Mouse (Mus musculus): Measurements from ENCODE around the gene Kidins220. TPM values are rescaled to one million over a fixed set of nuclear protein-coding genes. Genes with fewer than 3 reads are reported as not detected.

The Kidins220 gene
- total and polyA plus RNA-seq, 2 experiments from 2014 or later: 104 to 295 TPM

GRCm38 (mm10) chr12:25012555-25013540, 38.1 kb downstream of the Kidins220 start:
- 88% methylated on average over 13 of the region's 13 CpGs for WGBS
- no peak for DNase-seq (ENCODE audit: low spot score)
- no peaks in the 10 kb centered on the region for H3K9me3 ChIP-seq (ENCODE audit: low read length)
- H3K9ac ChIP-seq (replicated peaks; ENCODE audit: low read length, poor library complexity, severe bottlenecking): no peak overlapping the region
- no peak overlapping the region for H3K27ac ChIP-seq (ENCODE audit: low read depth, low read length)
- no peaks in the 10 kb centered on the region for H3K27me3 ChIP-seq (ENCODE audit: insufficient read depth, low read length)
- H3K4me2 ChIP-seq (ENCODE audit: low read depth, low read length, poor library complexity, severe bottlenecking): no peak overlapping the region
- no peak for ATAC-seq (ENCODE audit: low FRiP score)
- H3K4me1 ChIP-seq (ENCODE audit: insufficient read depth, low read length): no peaks in the 10 kb centered on the region
- H3K4me3 ChIP-seq (ENCODE audit: low read depth, low read length): no peak overlapping the region
- TF ChIP-seq CTCF (IDR thresholded peaks at IDR 0.05): no peak
- peaks cover 78% of the 10 kb centered on the region for H3K36me3 ChIP-seq (ENCODE audit: insufficient read depth, low read length)

DNA sequence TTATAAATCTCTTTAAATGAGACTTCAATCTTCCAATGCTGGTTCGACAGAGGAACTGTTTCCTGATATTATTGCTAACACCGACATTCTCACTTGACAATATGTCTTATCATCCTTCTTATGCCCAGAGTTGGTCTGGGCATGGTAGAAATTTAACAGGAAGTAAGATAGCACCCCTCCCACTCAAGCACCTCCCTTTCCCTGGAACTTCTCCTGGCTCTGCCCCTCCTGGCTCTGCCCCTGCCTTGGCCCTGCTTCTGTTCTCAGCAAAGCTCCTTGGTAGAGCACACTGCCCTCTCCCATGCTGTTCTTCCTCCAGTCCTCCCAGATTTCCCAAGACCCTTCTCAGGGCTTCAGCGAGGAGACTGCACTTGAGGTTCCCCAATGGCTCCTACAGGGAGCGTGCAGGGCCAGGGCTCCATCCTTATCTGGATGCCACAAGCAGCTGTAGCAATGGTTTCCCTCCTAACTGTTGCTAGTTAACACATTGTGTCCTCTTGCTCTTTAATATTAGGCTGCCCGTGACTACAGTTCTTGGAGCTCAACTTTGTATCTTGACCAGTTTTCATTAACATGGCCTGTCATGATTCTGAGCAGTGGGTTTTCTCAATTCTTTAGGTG, 39.7 kb downstream of the Kidins220 start:
- Histone ChIP-seq H3K27ac (ENCODE audit: low read depth, low read length) (no peak overlapping the region), H3K9me3 (ENCODE audit: low read length) (no peaks in the 10 kb centered on the region), H3K4me3 (ENCODE audit: low read depth, low read length) (no peak overlapping the region), H3K27me3 (ENCODE audit: insufficient read depth, low read length) (no peaks in the 10 kb centered on the region), H3K4me1 (ENCODE audit: insufficient read depth, low read length) (no peaks in the 10 kb centered on the region), H3K36me3 (ENCODE audit: insufficient read depth, low read length) (peaks cover 84% of the 10 kb centered on the region), H3K4me2 (ENCODE audit: low read depth, low read length, poor library complexity, severe bottlenecking) (no peak overlapping the region), H3K9ac (replicated peaks; ENCODE audit: low read length, poor library complexity, severe bottlenecking) (no peak overlapping the region)
- DNase-seq (ENCODE audit: low spot score): no peak
- TF ChIP-seq CTCF (IDR thresholded peaks at IDR 0.05): no peak
- no peak for ATAC-seq (ENCODE audit: low FRiP score)
- WGBS: 98% methylated on average over 5 of the region's 5 CpGs

- H3K9me3 ChIP-seq (ENCODE audit: low read length): no peaks in the 10 kb centered on the region
- no peak for TF ChIP-seq CTCF (IDR thresholded peaks at IDR 0.05)
- no peaks in the 10 kb centered on the region for H3K27me3 ChIP-seq (ENCODE audit: insufficient read depth, low read length)
- WGBS: 93% methylated on average over 7 of the region's 7 CpGs
- H3K27ac ChIP-seq (ENCODE audit: low read depth, low read length): no peak overlapping the region
- H3K4me3 ChIP-seq (ENCODE audit: low read depth, low read length): no peak overlapping the region
- ATAC-seq (ENCODE audit: low FRiP score): no peak
- no peak overlapping the region for H3K4me2 ChIP-seq (ENCODE audit: low read depth, low read length, poor library complexity, severe bottlenecking)
- H3K36me3 ChIP-seq (ENCODE audit: insufficient read depth, low read length): peaks cover 83% of the 10 kb centered on the region
- H3K9ac ChIP-seq (replicated peaks; ENCODE audit: low read length, poor library complexity, severe bottlenecking): no peak overlapping the region
- no peaks in the 10 kb centered on the region for H3K4me1 ChIP-seq (ENCODE audit: insufficient read depth, low read length)
- DNase-seq (ENCODE audit: low spot score): no peak
Observed at GRCm38 (mm10) chr12:25014938-25015337, 40.2 kb downstream of the Kidins220 start.

- no peaks in the 10 kb centered on the region for H3K4me1 ChIP-seq (ENCODE audit: insufficient read depth, low read length)
- no peak overlapping the region for H3K4me3 ChIP-seq (ENCODE audit: low read depth, low read length)
- DNase-seq (ENCODE audit: low spot score): no peak
- no peaks in the 10 kb centered on the region for H3K9me3 ChIP-seq (ENCODE audit: low read length)
- peaks cover 73% of the 10 kb centered on the region for H3K36me3 ChIP-seq (ENCODE audit: insufficient read depth, low read length)
- H3K9ac ChIP-seq (replicated peaks; ENCODE audit: low read length, poor library complexity, severe bottlenecking): no peak overlapping the region
- no peak overlapping the region for H3K27ac ChIP-seq (ENCODE audit: low read depth, low read length)
- no peak overlapping the region for H3K4me2 ChIP-seq (ENCODE audit: low read depth, low read length, poor library complexity, severe bottlenecking)
- no peak for ATAC-seq (ENCODE audit: low FRiP score)
- no peak for TF ChIP-seq CTCF (IDR thresholded peaks at IDR 0.05)
- WGBS: 94% methylated on average over 4 of the region's 4 CpGs
- no peaks in the 10 kb centered on the region for H3K27me3 ChIP-seq (ENCODE audit: insufficient read depth, low read length)
Observed at GRCm38 (mm10) chr12:25016995-25017394, 42.3 kb downstream of the Kidins220 start.

DNA sequence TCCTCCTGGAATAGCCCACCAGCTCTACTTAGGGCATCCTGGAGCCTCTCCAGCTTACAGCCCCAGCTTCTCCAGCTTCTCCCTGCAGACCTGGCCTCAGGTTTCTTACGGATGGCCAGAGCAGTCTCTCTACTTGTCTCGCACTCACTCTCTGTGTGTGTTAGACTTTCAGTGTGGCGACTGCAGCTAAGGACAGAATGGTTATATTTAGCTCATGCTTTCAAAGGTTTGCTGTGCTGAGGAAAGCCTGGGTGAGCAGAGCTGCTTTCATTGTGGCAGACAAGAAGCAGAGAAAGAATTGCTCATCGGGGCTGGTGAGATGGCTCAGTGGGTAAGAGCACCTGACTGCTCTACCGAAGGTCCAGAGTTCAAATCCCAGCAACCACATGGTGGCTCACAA, 46.3 kb downstream of the Kidins220 start:
- 88% methylated on average over 5 of the region's 5 CpGs for WGBS
- H3K36me3 ChIP-seq (ENCODE audit: insufficient read depth, low read length): peaks cover 44% of the 10 kb centered on the region
- H3K9me3 ChIP-seq (ENCODE audit: low read length): no peaks in the 10 kb centered on the region
- H3K4me3 ChIP-seq (ENCODE audit: low read depth, low read length): no peak overlapping the region
- no peak for DNase-seq (ENCODE audit: low spot score)
- no peak overlapping the region for H3K4me2 ChIP-seq (ENCODE audit: low read depth, low read length, poor library complexity, severe bottlenecking)
- no peaks in the 10 kb centered on the region for H3K4me1 ChIP-seq (ENCODE audit: insufficient read depth, low read length)
- TF ChIP-seq CTCF (IDR thresholded peaks at IDR 0.05): no peak
- no peak overlapping the region for H3K27ac ChIP-seq (ENCODE audit: low read depth, low read length)
- H3K27me3 ChIP-seq (ENCODE audit: insufficient read depth, low read length): no peaks in the 10 kb centered on the region
- H3K9ac ChIP-seq (replicated peaks; ENCODE audit: low read length, poor library complexity, severe bottlenecking): no peak overlapping the region
- no peak for ATAC-seq (ENCODE audit: low FRiP score)
